31 mouse cellular contexts compared by ENCODE assay signal in the genomic region with DNA sequence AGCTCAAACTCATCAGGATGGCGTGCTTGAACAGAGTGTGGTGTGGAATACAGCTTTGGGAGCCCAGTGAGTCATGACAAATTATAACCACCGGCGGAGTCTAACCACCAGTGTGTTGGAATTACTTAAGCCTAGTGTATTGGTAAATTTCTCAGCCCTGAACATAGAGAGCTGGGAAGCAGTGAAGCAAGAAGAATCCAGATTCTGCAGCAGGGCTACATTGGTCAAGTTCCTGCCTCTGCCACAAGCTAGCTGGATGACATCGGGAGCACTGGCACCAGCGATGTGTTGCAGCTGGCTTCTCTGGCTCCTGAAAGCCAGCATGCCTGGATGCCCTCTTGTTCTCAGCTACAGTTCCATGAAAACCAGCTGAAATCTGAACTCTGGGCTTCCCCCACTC. TPM values are rescaled to one million over a fixed set of nuclear protein-coding genes. Genes with fewer than 3 reads are reported as not detected.
"Had no signal": no experiment of that assay in that cellular context is flagged by ENCODE, and none has a peak within 500 bp of the region (broad histone marks: within the 10 kb centered on the region; RNA-seq: fewer than 3 reads in every experiment).

No protein-coding gene starts in this region.

- DNase-seq: kidney, postnatal 25 days; layer of hippocampus, postnatal 36 days; liver; lung, adult 18-20 months; lung, postnatal 10 days; lung, postnatal 4 days; midbrain, embryonic 14.5 days; thymus, adult 18-20 months; thymus, postnatal 36 days had no signal

- H3K27ac ChIP-seq: left cerebral cortex, adult 2 months; limb, embryonic 10.5 days; limb, embryonic 13.5 days; liver, embryonic 12.5 days; liver, embryonic 15.5 days; lung, embryonic 15.5 days; neural tube, embryonic 13.5 days had no signal

- ATAC-seq: intestine, postnatal 0 days; liver, embryonic 12.5 days had no signal

- H3K4me1 ChIP-seq: limb, embryonic 10.5 days; limb, embryonic 13.5 days; liver, embryonic 12.5 days; liver, embryonic 15.5 days; lung, embryonic 15.5 days; neural tube, embryonic 13.5 days had no signal

- H3K4me2 ChIP-seq: limb, embryonic 13.5 days; liver, embryonic 12.5 days; liver, embryonic 15.5 days; lung, embryonic 15.5 days; midbrain, embryonic 11.5 days; neural tube, embryonic 13.5 days had no signal

- H3K36me3 ChIP-seq: limb, embryonic 10.5 days; limb, embryonic 13.5 days; liver, embryonic 12.5 days; liver, embryonic 15.5 days; lung, embryonic 15.5 days; neural tube, embryonic 13.5 days had no signal

- H3K27me3 ChIP-seq: limb, embryonic 13.5 days; liver, embryonic 12.5 days; liver, embryonic 15.5 days; lung, embryonic 15.5 days; neural tube, embryonic 13.5 days had no signal

- H3K9me3 ChIP-seq: limb, embryonic 10.5 days; limb, embryonic 13.5 days; liver, embryonic 12.5 days; liver, embryonic 15.5 days; lung, embryonic 15.5 days had no signal

- H3K4me3 ChIP-seq: left cerebral cortex, adult 2 months; limb, embryonic 10.5 days; limb, embryonic 13.5 days; liver, embryonic 12.5 days; liver, embryonic 15.5 days; lung, embryonic 15.5 days; myocyte; neural tube, embryonic 13.5 days had no signal

- H3K9ac ChIP-seq: limb, embryonic 13.5 days; liver, embryonic 12.5 days; liver, embryonic 15.5 days; lung, embryonic 15.5 days; neural tube, embryonic 13.5 days had no signal

RNA-seq across cellular contexts. Expression of gene 1700080E11Rik, which starts 41.0 kb away (rescaled TPM):
- total RNA-seq: layer of hippocampus, adult 8-10 months; layer of hippocampus, postnatal 10 days; layer of hippocampus, postnatal 36 days; left cerebral cortex, adult 2 months; left cerebral cortex, postnatal 14 days; megakaryocyte progenitor cell, adult 5-6 weeks; megakaryocyte-erythroid progenitor cell, adult 5-6 weeks; monocyte, adult 5-6 weeks; neutrophil, adult 5-6 weeks had no signal
- polyA plus RNA-seq: intestine, embryonic 14.5 days; intestine, postnatal 0 days; limb, embryonic 10.5 days; limb, embryonic 13.5 days; liver, embryonic 12.5 days; liver, embryonic 15.5 days; lung, embryonic 15.5 days; midbrain, embryonic 11.5 days; midbrain, embryonic 14.5 days; myocyte; neural tube, embryonic 13.5 days; small intestine, adult 2 months; spleen, adult 2 months; stomach, embryonic 16.5 days; urinary bladder, adult 2 months had no signal
